Mouse (Mus musculus) gastrocnemius, adult 2 months (tissue): ENCODE results near the gene Grin2a. TPM values are rescaled to one million over a fixed set of nuclear protein-coding genes. Genes with fewer than 3 reads are reported as not detected.

Experiments used
- DNase-seq: peaks from one replicate; pipeline ENCODE4 v3.0.0; 2022
- H3K27ac ChIP-seq: fragments of 200-600 bp; 2 replicates; pipeline ENCODE4 v1.8.1; 2022; ENCODE audit warnings: mild to moderate bottlenecking
- H3K4me3 ChIP-seq: fragments of 200-600 bp; 2 replicates; pipeline ENCODE4 v1.8.1; 2022; ENCODE audit warnings: mild to moderate bottlenecking, moderate library complexity
- CTCF ChIP-seq: fragments of 200-600 bp; IDR thresholded peaks from 2 replicates; pipeline ENCODE4 v1.8.1; 2022; ENCODE audit warnings: antibody characterized with exemption, mild to moderate bottlenecking, moderate library complexity
- intact Hi-C: fragments of 180-260 bp; cut with DNase I; formaldehyde crosslinking; loops from one replicate; pipeline ENCODE4 v1.15.1; 2025
- total RNA-seq, 2 experiments: library from RNA; stranded (reverse); gene quantifications; 2 replicates each; pipeline ENCODE4 v1.2.3; 2021

Gene Grin2a
- total RNA-seq, 2 experiments from 2014 or later: 0.14 TPM; not detected in 1

- no peak overlapping the region for H3K27ac ChIP-seq
- DNase-seq: no peak
- intact Hi-C loops: no loop called here
- H3K4me3 ChIP-seq: no peak overlapping the region
- no peak for TF ChIP-seq CTCF
These were observed 306.7 kb downstream of the Grin2a start for GRCm38 (mm10) chr16:9688523-9689140.

- DNase-seq: no peak
- H3K27ac ChIP-seq: no peak overlapping the region
- no peak for TF ChIP-seq CTCF
- intact Hi-C loops: no loop called here
- H3K4me3 ChIP-seq: no peak overlapping the region
These were observed 314.8 kb downstream of the Grin2a start for GRCm38 (mm10) chr16:9680572-9680971.

GRCm38 (mm10) chr16:9679994-9680393 is 315.4 kb downstream of the Grin2a start:
- H3K27ac ChIP-seq: no peak overlapping the region
- TF ChIP-seq CTCF: no peak
- no peak for DNase-seq
- intact Hi-C loops: no loop called here
- no peak overlapping the region for H3K4me3 ChIP-seq

- Histone ChIP-seq H3K27ac (no peak overlapping the region), H3K4me3 (no peak overlapping the region)
- no peak for TF ChIP-seq CTCF
- no peak for DNase-seq
- intact Hi-C loops: no loop called here
These were observed 316.6 kb downstream of the Grin2a start for GRCm38 (mm10) chr16:9678750-9679149.

GRCm38 (mm10) chr16:9672390-9672789 is 323.0 kb downstream of the Grin2a start:
- intact Hi-C loops: no loop called here
- no peak overlapping the region for H3K4me3 ChIP-seq

GRCm38 (mm10) chr16:9671222-9671621 is 324.1 kb downstream of the Grin2a start:
- TF ChIP-seq CTCF: no peak
- H3K27ac ChIP-seq: no peak overlapping the region
- intact Hi-C loops: no loop called here
- H3K4me3 ChIP-seq: no peak overlapping the region
- no peak for DNase-seq

More at GRCm38 (mm10) chr16:9672390-9672789, 323.0 kb downstream of the Grin2a start:
- no peak for TF ChIP-seq CTCF
- DNase-seq: no peak
- H3K27ac ChIP-seq: no peak overlapping the region

- H3K27ac ChIP-seq: no peak overlapping the region
- no peak for TF ChIP-seq CTCF
- no peak overlapping the region for H3K4me3 ChIP-seq
- intact Hi-C loops: no loop called here
- DNase-seq: no peak
These were observed 324.6 kb downstream of the Grin2a start for GRCm38 (mm10) chr16:9670750-9671161.

- Histone ChIP-seq H3K4me3 (no peak overlapping the region), H3K27ac (no peak overlapping the region)
- no peak for DNase-seq
- intact Hi-C loops: no loop called here
- TF ChIP-seq CTCF: no peak
These were observed 329.5 kb downstream of the Grin2a start for GRCm38 (mm10) chr16:9665896-9666295.

- no peak for DNase-seq
- no peak overlapping the region for H3K4me3 ChIP-seq
- H3K27ac ChIP-seq: no peak overlapping the region
- intact Hi-C loops: no loop called here
- no peak for TF ChIP-seq CTCF
These were observed 331.3 kb downstream of the Grin2a start for GRCm38 (mm10) chr16:9664060-9664459.

- Histone ChIP-seq H3K27ac (no peak overlapping the region), H3K4me3 (no peak overlapping the region)
- TF ChIP-seq CTCF: no peak
- DNase-seq: no peak
- intact Hi-C loops: no loop called here
These were observed 331.9 kb downstream of the Grin2a start for GRCm38 (mm10) chr16:9663508-9663907.

- Histone ChIP-seq H3K27ac (no peak overlapping the region), H3K4me3 (no peak overlapping the region)
- no peak for DNase-seq
- intact Hi-C loops: no loop called here
- no peak for TF ChIP-seq CTCF
These were observed 369.5 kb downstream of the Grin2a start for GRCm38 (mm10) chr16:9625652-9626444.

GRCm38 (mm10) chr16:9624346-9624745 is 371.0 kb downstream of the Grin2a start:
- no peak overlapping the region for H3K4me3 ChIP-seq
- intact Hi-C loops: no loop called here
- no peak overlapping the region for H3K27ac ChIP-seq
- TF ChIP-seq CTCF: no peak
- DNase-seq: no peak

GRCm38 (mm10) chr16:9618206-9618605 is 377.2 kb downstream of the Grin2a start:
- H3K27ac ChIP-seq: no peak overlapping the region

More at GRCm38 (mm10) chr16:9618206-9618605, 377.2 kb downstream of the Grin2a start:
- TF ChIP-seq CTCF: no peak
- intact Hi-C loops: no loop called here
- H3K4me3 ChIP-seq: no peak overlapping the region
- no peak for DNase-seq
